Mouse (Mus musculus): ENCODE results near the gene Ovca2. TPM values are rescaled to one million over a fixed set of nuclear protein-coding genes. Genes with fewer than 3 reads are reported as not detected.

Ovca2 gene
- total and polyA plus RNA-seq, 2 experiments from 2014 or later = 11.7 to 17.6 TPM

DNA sequence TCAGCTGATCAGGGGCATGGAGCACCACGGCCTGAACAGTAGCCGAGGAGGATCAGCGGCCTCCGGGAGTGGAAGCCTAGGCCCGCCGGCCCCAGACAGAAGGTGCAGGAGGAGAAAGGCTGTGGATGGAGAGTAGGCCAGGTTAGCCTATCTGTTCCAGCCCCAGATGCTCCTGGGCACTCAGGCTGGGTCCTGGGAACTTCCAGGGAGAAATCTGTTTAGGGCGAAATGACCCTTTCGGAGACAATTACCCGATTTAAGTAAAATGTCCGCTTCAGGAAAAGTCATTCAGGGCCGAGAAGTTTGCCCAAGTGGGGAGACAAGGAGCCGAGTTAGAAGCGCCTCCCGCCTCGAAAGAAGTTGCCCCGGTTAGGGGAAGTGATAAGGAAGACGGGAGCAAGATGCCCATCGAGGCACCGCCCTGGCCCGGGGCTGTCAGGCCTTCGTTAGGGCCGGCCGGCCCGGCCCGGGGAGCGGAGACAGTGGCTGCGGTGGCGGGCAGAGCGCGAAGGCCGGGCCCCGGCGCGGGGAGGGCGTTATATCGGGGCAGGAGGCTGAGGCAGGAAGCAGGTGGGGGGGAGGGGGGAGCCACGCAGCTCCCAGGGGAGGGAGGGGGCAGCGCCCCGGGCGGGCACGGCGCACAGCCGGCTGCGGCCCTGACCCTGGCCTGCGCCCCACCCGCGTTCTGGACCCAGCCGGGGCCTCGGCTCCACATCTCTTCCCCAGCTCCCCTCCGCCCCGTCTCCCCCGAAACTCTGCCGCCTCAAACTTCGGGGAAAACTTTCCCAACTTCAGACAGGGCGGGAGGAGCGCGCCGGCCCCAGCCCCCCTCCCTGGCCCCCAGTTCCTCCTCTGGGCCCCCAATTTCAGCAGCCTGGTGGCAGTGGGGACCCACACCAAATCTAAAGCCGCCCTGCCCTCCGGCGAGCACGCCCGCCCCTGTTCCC, 10.7 kb downstream of the Ovca2 start:
- WGBS = 14% methylated on average over 47 of the region's 63 CpGs
- peak overlapping the region; percentile 50; the same call in 1 of the 2 replicates for H3K9ac ChIP-seq (replicated peaks; ENCODE audit: low read length)
- DNase-seq (ENCODE audit: low spot score) = no peak

DNA sequence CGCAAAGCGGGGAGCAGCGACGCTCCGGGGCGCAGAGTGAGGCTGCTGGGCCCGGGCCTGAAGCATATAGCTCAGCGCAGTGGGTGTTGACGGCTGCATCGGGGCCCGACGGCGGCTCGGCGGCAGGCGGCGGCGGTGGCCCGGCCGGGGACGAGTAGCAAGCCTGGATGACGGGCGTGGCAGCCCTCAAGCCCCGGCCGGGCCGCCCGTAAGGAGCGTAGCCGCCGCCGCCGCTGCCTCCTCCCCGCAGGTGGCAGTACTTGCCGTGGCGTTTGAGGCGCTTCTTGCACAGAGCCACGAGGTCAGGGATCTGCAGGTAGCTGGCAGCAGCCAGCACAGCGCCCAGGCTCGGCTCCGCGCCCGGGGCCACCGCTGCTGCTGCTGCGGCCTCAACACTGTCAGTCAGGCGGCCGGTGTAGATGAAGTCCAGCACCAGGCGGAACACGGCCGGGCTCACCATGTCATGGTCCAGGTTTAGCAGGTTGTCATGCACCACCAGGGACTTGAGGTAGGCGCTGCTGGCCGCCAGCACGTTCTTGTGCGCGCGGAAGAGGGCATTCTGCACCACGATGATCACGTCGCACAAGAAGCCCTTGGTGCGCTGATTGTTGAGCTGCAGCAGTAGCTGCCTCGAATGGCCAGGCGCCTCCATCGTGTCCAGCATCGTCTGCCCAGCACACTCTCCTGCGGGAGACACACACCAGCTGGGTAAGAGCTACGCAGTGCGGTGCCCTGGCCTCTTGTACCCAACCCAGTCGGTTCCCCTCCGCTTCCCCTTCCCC, 11.6 kb downstream of the Ovca2 start:
- no peak for ATAC-seq
- no peak overlapping the region for H3K27ac ChIP-seq
- H3K27me3 ChIP-seq (ENCODE audit: insufficient read depth, low read length) = peaks cover 49% of the 10 kb centered on the region
- H3K4me2 ChIP-seq (ENCODE audit: low read depth, low read length) = peak overlapping the region; percentile 80
- H3K9me3 ChIP-seq (ENCODE audit: low read length) = no peaks in the 10 kb centered on the region
- peaks cover 13% of the 10 kb centered on the region; the same call in 1 of the 2 replicates for H3K4me1 ChIP-seq (ENCODE audit: insufficient read depth, low read length)
- TF ChIP-seq CTCF (IDR thresholded peaks at IDR 0.05; ENCODE audit: low read depth) = no peak
- H3K4me3 ChIP-seq (ENCODE audit: low read length) = peak overlapping the region; percentile 45
- H3K9ac ChIP-seq (replicated peaks; ENCODE audit: low read length) = no peak overlapping the region
- DNase-seq (ENCODE audit: low spot score) = peak; percentile 28
- peaks cover 7% of the 10 kb centered on the region; the same call in 1 of the 2 replicates for H3K36me3 ChIP-seq (ENCODE audit: insufficient read depth, low read length)
- WGBS = 8% methylated on average over 67 of the region's 68 CpGs

More for the DNA sequence above, 10.7 kb downstream of the Ovca2 start:
- peak overlapping the region; percentile 26; the same call in 1 of the 2 replicates for H3K27ac ChIP-seq
- ATAC-seq = no peak
- H3K27me3 ChIP-seq (ENCODE audit: insufficient read depth, low read length) = peaks cover 49% of the 10 kb centered on the region
- H3K36me3 ChIP-seq (ENCODE audit: insufficient read depth, low read length) = peaks cover 6% of the 10 kb centered on the region; the same call in 1 of the 2 replicates
- H3K4me1 ChIP-seq (ENCODE audit: insufficient read depth, low read length) = peaks cover 16% of the 10 kb centered on the region; the same call in 1 of the 2 replicates
- H3K9me3 ChIP-seq (ENCODE audit: low read length) = no peaks in the 10 kb centered on the region
- H3K4me2 ChIP-seq (ENCODE audit: low read depth, low read length) = peak overlapping the region; percentile 80
- H3K4me3 ChIP-seq (ENCODE audit: low read length) = peak overlapping the region; percentile 45
- TF ChIP-seq CTCF (IDR thresholded peaks at IDR 0.05; ENCODE audit: low read depth) = no peak

DNA sequence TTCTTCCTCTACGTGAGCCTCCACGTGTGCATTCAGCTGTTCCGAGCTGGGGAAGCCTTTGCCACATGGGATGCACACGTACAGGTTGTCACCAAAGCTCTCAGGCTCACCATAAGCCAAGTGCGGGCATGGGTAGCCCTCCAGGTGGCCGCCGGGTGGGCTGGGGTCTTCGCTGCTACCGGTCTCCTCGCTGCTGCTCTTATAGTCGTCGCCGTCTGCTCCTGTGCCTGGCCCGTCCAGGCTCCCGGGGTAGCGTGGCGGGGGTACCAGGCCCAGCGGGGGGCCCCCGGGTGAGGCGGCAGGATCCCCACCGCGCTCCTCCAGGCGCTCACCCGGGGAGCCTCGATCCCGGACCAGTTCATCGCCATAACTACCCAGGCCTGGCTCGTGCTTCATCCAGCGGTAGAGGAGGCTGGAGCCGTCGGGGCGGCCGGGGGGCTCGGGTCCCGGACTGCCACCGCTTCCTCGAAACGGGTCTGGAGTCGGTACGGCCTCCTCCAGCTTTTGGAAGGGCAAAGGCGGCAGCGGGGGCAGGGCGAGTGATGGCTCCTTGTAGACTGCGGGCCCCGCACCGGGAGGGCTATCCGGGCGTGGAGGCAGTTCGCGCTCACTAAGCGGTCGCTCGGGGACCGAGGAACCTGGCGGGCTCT, 12.3 kb downstream of the Ovca2 start:
- Histone ChIP-seq H3K27ac (no peak overlapping the region), H3K4me3 (ENCODE audit: low read length) (peak overlapping the region; percentile 45), H3K27me3 (ENCODE audit: insufficient read depth, low read length) (peaks cover 49% of the 10 kb centered on the region), H3K4me2 (ENCODE audit: low read depth, low read length) (peak overlapping the region; percentile 80), H3K9me3 (ENCODE audit: low read length) (no peaks in the 10 kb centered on the region), H3K9ac (replicated peaks; ENCODE audit: low read length) (no peak overlapping the region), H3K4me1 (ENCODE audit: insufficient read depth, low read length) (peaks cover 13% of the 10 kb centered on the region; the same call in 1 of the 2 replicates), H3K36me3 (ENCODE audit: insufficient read depth, low read length) (peaks cover 7% of the 10 kb centered on the region; the same call in 1 of the 2 replicates)
- DNase-seq (ENCODE audit: low spot score) (no peak), ATAC-seq (no peak)
- TF ChIP-seq CTCF (IDR thresholded peaks at IDR 0.05; ENCODE audit: low read depth) = no peak
- 8% methylated on average over 51 of the region's 55 CpGs for WGBS

DNA sequence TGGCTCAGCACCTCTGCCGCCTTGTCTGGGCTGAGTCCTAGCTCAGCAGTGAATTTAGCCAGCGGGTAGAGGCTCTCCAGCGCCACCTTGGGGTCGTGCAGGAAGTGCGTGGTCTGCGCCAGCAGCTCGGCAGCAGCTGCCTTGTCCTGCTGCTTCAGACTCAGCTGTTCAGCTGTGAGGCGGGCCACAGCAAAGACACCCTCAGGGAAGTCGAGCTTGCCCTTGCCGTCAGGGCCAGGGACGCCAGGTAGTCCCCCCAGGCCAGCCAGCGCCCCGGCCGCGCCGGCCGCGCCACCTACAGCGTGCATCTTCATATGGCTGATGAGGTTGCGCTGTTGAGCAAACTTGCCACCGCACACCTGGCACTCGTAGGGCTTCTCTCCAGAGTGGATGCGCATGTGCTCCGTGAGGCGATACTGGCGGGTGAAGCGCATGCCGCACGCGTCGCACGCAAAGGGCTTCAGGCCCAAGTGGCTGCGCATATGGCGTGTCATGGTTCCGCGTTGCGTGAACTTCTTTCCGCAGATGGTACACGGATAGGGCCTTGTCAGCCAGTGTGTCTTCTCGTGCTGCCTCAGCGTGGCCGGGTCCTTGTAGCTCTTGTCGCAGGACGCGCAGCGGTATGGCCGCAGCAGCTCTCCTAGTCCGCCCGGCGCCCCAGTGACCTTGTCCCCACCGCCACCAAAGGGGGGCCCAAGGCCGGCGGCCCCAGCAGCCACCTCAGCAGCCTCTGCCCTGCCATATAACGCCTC, 13.0 kb downstream of the Ovca2 start:
- Histone ChIP-seq H3K9ac (replicated peaks; ENCODE audit: low read length) (no peak overlapping the region), H3K27me3 (ENCODE audit: insufficient read depth, low read length) (peaks cover 49% of the 10 kb centered on the region), H3K27ac (no peak overlapping the region), H3K4me1 (ENCODE audit: insufficient read depth, low read length) (peaks cover 13% of the 10 kb centered on the region; the same call in 1 of the 2 replicates), H3K4me3 (ENCODE audit: low read length) (peak overlapping the region; percentile 45), H3K36me3 (ENCODE audit: insufficient read depth, low read length) (peaks cover 7% of the 10 kb centered on the region; the same call in 1 of the 2 replicates), H3K9me3 (ENCODE audit: low read length) (no peaks in the 10 kb centered on the region), H3K4me2 (ENCODE audit: low read depth, low read length) (peak overlapping the region; percentile 80)
- 6% methylated on average over 53 of the region's 54 CpGs for whole genome bisulfite sequencing
- DNase-seq (ENCODE audit: low spot score) = peak; percentile 68
- ATAC-seq = no peak
- TF ChIP-seq CTCF (IDR thresholded peaks at IDR 0.05; ENCODE audit: low read depth) = peak; percentile 73

DNA sequence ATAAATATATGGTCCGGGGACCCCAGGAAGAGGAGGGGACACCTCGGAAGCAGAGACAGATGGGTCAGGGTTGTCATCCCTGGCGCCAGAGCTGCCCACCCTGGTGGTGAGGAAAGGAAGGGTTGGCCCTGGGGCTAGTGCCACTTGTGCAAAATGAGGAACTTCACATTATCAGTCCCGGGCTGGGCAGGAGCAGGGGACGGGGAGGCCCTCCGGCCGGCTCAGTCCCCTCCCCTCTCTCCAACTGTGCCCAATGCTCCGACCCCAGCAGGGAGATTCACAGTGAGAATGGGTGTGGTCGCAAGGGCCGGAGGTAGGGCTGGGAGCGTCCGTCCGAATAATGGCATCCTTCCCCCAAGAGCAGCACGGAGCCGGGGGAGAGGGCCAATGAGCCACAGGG, 13.9 kb downstream of the Ovca2 start:
- ATAC-seq (no peak), DNase-seq (ENCODE audit: low spot score) (no peak)
- no peaks in the 10 kb centered on the region for H3K9me3 ChIP-seq (ENCODE audit: low read length)
- H3K36me3 ChIP-seq (ENCODE audit: insufficient read depth, low read length) = peaks cover 10% of the 10 kb centered on the region; the same call in 1 of the 2 replicates
- no peak overlapping the region for H3K4me3 ChIP-seq (ENCODE audit: low read length)
- H3K4me1 ChIP-seq (ENCODE audit: insufficient read depth, low read length) = peaks cover 13% of the 10 kb centered on the region; the same call in 1 of the 2 replicates
- no peak overlapping the region for H3K27ac ChIP-seq
- no peak overlapping the region; the same call in 1 of the 2 replicates for H3K4me2 ChIP-seq (ENCODE audit: low read depth, low read length)
- H3K27me3 ChIP-seq (ENCODE audit: insufficient read depth, low read length) = peaks cover 49% of the 10 kb centered on the region
- H3K9ac ChIP-seq (replicated peaks; ENCODE audit: low read length) = no peak overlapping the region
- 21% methylated on average over 15 of the region's 15 CpGs for WGBS
- peak; percentile 40 for TF ChIP-seq CTCF (IDR thresholded peaks at IDR 0.05; ENCODE audit: low read depth)

All from hindbrain, postnatal 0 days (tissue).